Mouse (Mus musculus) erythroblast, embryonic 14.5 days (primary cell): ENCODE measurements at regions not wholly inside any gene's neighbourhood (a gene's known extent, or its start where the extent isn't known, plus 50 kb on each side); places are given as distances from the start of the nearest gene placed in this dataset.

Experiments used
- H3K27me3 ChIP-seq: 2 replicates; pipeline ENCODE4 v1.6.1; 2012; ENCODE audit warnings: inconsistent platforms; ENCODE audit not compliant: control insufficient read depth
- H3K36me3 ChIP-seq: 2 replicates; pipeline ENCODE4 v1.6.1; 2012; ENCODE audit warnings: mild to moderate bottlenecking, inconsistent platforms; ENCODE audit not compliant: control insufficient read depth
- H3K4me1 ChIP-seq: 2 replicates; pipeline ENCODE4 v1.6.1; 2012; ENCODE audit warnings: inconsistent platforms; ENCODE audit not compliant: control insufficient read depth
- H3K4me3 ChIP-seq: replicated peaks from 2 replicates; pipeline ENCODE3; 2012; ENCODE audit warnings: moderate library complexity, mild to moderate bottlenecking, inconsistent platforms
- H3K9me3 ChIP-seq: 2 replicates; pipeline ENCODE4 v1.6.1; 2012; ENCODE audit warnings: low read length, inconsistent platforms, mixed read lengths; ENCODE audit not compliant: control insufficient read depth
- GATA1 ChIP-seq: IDR thresholded peaks from 2 replicates; pipeline ENCODE4 v1.6.1; 2012; ENCODE audit warnings: low read length, inconsistent platforms, mixed read lengths
- TAL1 ChIP-seq: IDR thresholded peaks from 3 replicates; pipeline ENCODE4 v1.6.1; 2012; ENCODE audit warnings: low read length, inconsistent platforms, mixed read lengths

DNA sequence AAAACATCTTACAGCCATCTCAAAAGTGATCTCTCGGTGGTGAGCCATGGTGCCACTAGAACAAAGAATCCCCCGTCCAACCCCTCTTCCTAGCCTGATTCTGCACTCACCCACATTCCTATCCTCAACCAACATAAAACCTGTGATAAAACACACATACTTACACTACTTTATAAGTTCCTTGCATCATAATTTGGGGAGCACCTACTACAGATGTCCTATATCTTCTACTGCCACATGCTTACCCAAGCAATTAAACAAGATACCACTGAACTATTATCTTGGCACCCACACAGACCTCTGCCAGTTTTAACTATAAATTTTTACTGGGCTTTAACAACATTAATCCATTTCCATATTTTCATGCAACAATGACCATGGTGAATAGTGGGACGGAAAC is 321.9 kb downstream of the Ccser2 start:
- no peaks in the 10 kb centered on the region for H3K4me1 ChIP-seq
- TF ChIP-seq TAL1: no peak
- no peak for TF ChIP-seq GATA1
- H3K36me3 ChIP-seq: no peaks in the 10 kb centered on the region
- no peaks in the 10 kb centered on the region for H3K27me3 ChIP-seq
- no peaks in the 10 kb centered on the region; the same call in 1 of the 2 replicates for H3K9me3 ChIP-seq
- H3K4me3 ChIP-seq: no peak overlapping the region

- Histone ChIP-seq H3K4me1 (no peaks in the 10 kb centered on the region), H3K27me3 (no peaks in the 10 kb centered on the region), H3K4me3 (no peak overlapping the region), H3K9me3 (no peaks in the 10 kb centered on the region; the same call in 1 of the 2 replicates), H3K36me3 (no peaks in the 10 kb centered on the region)
- TF ChIP-seq TAL1 (no peak), GATA1 (no peak)
These were observed 322.3 kb downstream of the Ccser2 start for GRCm38 (mm10) chr14:36646237-36646636.

- no peaks in the 10 kb centered on the region for H3K9me3 ChIP-seq
- TF ChIP-seq TAL1: no peak
- H3K4me1 ChIP-seq: no peaks in the 10 kb centered on the region
- H3K27me3 ChIP-seq: no peaks in the 10 kb centered on the region
- H3K36me3 ChIP-seq: no peaks in the 10 kb centered on the region
- H3K4me3 ChIP-seq: no peak overlapping the region
These were observed 343.8 kb downstream of the Ccser2 start for GRCm38 (mm10) chr14:36624822-36625221.

DNA sequence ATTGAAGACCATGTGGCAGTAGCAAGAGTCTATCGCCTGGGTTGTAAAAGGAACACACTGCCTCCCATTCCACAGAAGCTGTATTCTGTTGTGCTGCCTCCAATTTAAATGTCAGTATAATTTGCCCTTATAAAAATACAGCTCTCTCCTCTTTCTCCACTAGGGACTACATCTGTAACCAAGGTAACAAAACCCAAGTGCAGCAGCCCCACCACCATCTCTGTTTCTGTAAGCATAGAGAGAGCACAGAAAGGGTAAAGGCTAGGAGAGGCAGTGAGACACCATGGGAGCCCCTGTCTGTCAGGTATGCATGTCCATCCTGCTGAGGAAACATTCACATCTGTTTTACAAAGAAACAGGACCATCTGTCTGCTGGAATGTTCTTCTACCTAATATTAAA is 344.4 kb downstream of the Ccser2 start:
- H3K27me3 ChIP-seq: no peaks in the 10 kb centered on the region
- H3K4me3 ChIP-seq: no peak overlapping the region
- H3K4me1 ChIP-seq: peaks cover under 1% of the 10 kb centered on the region; the same call in 1 of the 2 replicates
- no peaks in the 10 kb centered on the region for H3K9me3 ChIP-seq
- TF ChIP-seq TAL1: no peak
- no peak for TF ChIP-seq GATA1
- no peaks in the 10 kb centered on the region for H3K36me3 ChIP-seq

GRCm38 (mm10) chr14:36623036-36623435 is 345.5 kb downstream of the Ccser2 start:
- Histone ChIP-seq H3K9me3 (no peaks in the 10 kb centered on the region), H3K27me3 (no peaks in the 10 kb centered on the region), H3K4me3 (no peak overlapping the region), H3K4me1 (peaks cover 4% of the 10 kb centered on the region), H3K36me3 (no peaks in the 10 kb centered on the region)
- TF ChIP-seq TAL1: no peak
- TF ChIP-seq GATA1: no peak

DNA sequence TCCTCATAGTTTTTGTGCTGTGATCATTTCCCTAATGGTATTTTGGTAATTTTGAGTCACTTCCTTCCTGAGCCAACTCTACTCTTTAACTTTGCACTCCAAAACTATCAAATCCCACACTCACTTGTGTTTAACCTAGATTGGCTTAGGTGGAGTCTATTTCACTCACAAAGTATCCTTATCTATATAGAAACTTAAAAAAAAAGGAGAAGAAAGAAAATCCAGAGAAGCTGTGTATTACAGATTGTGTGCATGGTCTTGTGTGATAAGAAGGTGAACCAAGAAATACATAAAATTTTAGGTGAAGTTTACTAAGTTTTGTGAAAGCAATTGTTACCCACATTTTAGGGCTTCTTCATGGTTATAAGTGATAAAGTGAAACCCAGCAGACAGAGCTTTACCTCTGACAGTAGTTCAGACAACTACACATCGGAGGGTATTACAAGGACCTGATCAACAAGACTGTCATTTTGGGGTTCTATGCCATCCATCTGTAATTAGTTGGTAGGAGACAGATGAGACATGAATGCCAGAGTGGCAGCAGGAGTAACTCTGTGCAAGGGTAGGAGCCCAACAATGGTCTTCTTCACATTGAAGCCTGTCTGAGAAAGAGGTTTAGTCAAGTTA is 350.0 kb downstream of the Ccser2 start:
- H3K27me3 ChIP-seq: no peaks in the 10 kb centered on the region
- H3K4me3 ChIP-seq: no peak overlapping the region
- H3K9me3 ChIP-seq: no peaks in the 10 kb centered on the region
- H3K36me3 ChIP-seq: no peaks in the 10 kb centered on the region
- TF ChIP-seq GATA1 (no peak), TAL1 (no peak)
- peaks cover 4% of the 10 kb centered on the region for H3K4me1 ChIP-seq

GRCm38 (mm10) chr14:36617987-36618386 is 350.6 kb downstream of the Ccser2 start:
- no peaks in the 10 kb centered on the region for H3K36me3 ChIP-seq
- H3K9me3 ChIP-seq: no peaks in the 10 kb centered on the region
- no peak for TF ChIP-seq GATA1
- no peak for TF ChIP-seq TAL1
- peaks cover 4% of the 10 kb centered on the region for H3K4me1 ChIP-seq
- no peaks in the 10 kb centered on the region for H3K27me3 ChIP-seq
- H3K4me3 ChIP-seq: no peak overlapping the region

GRCm38 (mm10) chr14:36614926-36615325 is 353.7 kb downstream of the Ccser2 start:
- Histone ChIP-seq H3K4me1 (peaks cover 7% of the 10 kb centered on the region), H3K36me3 (no peaks in the 10 kb centered on the region), H3K4me3 (no peak overlapping the region), H3K9me3 (no peaks in the 10 kb centered on the region), H3K27me3 (no peaks in the 10 kb centered on the region)
- TF ChIP-seq GATA1 (no peak), TAL1 (no peak)

GRCm38 (mm10) chr14:36612860-36613259 is 355.7 kb downstream of the Ccser2 start:
- Histone ChIP-seq H3K4me1 (peaks cover 4% of the 10 kb centered on the region), H3K9me3 (no peaks in the 10 kb centered on the region), H3K27me3 (no peaks in the 10 kb centered on the region), H3K36me3 (no peaks in the 10 kb centered on the region), H3K4me3 (no peak overlapping the region)
- TF ChIP-seq TAL1: no peak
- TF ChIP-seq GATA1: no peak
